Comparison of ENCODE assay signal across 20 mouse cellular contexts in genomic region chr1:171017468-171018158, GRCm38 (mm10). TPM values are rescaled to one million over a fixed set of nuclear protein-coding genes. Genes with fewer than 3 reads are reported as not detected.
DNase-seq lines count a peak whose midpoint lies in the region; ATAC-seq and TF ChIP-seq lines count a peak whose summit lies in the region.
"Had no signal": no experiment of that assay in that cellular context is flagged by ENCODE, and none has a peak within 500 bp of the region (broad histone marks: within the 10 kb centered on the region; RNA-seq: fewer than 3 reads in every experiment).

No protein-coding gene starts in this region.

- H3K27ac ChIP-seq in brown adipose tissue, adult 24 weeks (replicated peaks; ENCODE audit: low read depth, low read length): peak overlapping the region; percentile 55; the same call in 1 of the 2 replicates
- no peak overlapping the region for H3K27ac ChIP-seq in hindbrain, embryonic 12.5 days
- no peak overlapping the region for H3K27ac ChIP-seq in cerebellum, adult 2 months (ENCODE audit: insufficient read depth, low read length)
- H3K27ac ChIP-seq: embryonic facial prominence, embryonic 13.5 days; heart, embryonic 10.5 days; hindbrain, embryonic 14.5 days; intestine, embryonic 15.5 days had no signal

- no peak for TF ChIP-seq POLR2A in cerebellum, adult 2 months (IDR thresholded peaks at IDR 0.05; ENCODE audit: borderline replicate concordance, insufficient read depth, low read length)

- H3K9me3 ChIP-seq in megakaryocyte, embryonic 14.5 days: peaks cover 12% of the 10 kb centered on the region
- no peaks in the 10 kb centered on the region for H3K9me3 ChIP-seq in hindbrain, embryonic 12.5 days (replicated peaks)
- H3K9me3 ChIP-seq: embryonic facial prominence, embryonic 13.5 days; heart, embryonic 10.5 days; intestine, embryonic 15.5 days had no signal

- peaks cover 15% of the 10 kb centered on the region for H3K27me3 ChIP-seq in megakaryocyte, embryonic 14.5 days (replicated peaks)
- H3K27me3 ChIP-seq in hindbrain, embryonic 12.5 days: no peaks in the 10 kb centered on the region
- no peaks in the 10 kb centered on the region for H3K27me3 ChIP-seq in cerebellum, adult 2 months (ENCODE audit: control insufficient read depth, insufficient read depth, low read length)
- H3K27me3 ChIP-seq: embryonic facial prominence, embryonic 13.5 days; intestine, embryonic 15.5 days had no signal

- no peak for ATAC-seq in hindbrain, embryonic 12.5 days (ENCODE audit: low FRiP score)
- ATAC-seq: forebrain, embryonic 16.5 days; intestine, embryonic 15.5 days had no signal

- H3K4me3 ChIP-seq in brown adipose tissue, adult 24 weeks (ENCODE audit: insufficient read depth, low read depth, low read length): no peak overlapping the region
- H3K4me3 ChIP-seq in megakaryocyte, embryonic 14.5 days (replicated peaks): peak overlapping the region; percentile 44
- H3K4me3 ChIP-seq in hindbrain, embryonic 12.5 days: no peak overlapping the region
- H3K4me3 ChIP-seq in cerebellum, adult 2 months (replicated peaks; ENCODE audit: insufficient read depth, low read depth, low read length): no peak overlapping the region
- H3K4me3 ChIP-seq: embryonic facial prominence, embryonic 13.5 days; heart, embryonic 10.5 days; intestine, embryonic 15.5 days had no signal

- H3K9ac ChIP-seq in hindbrain, embryonic 12.5 days: no peak overlapping the region
- H3K9ac ChIP-seq: embryonic facial prominence, embryonic 13.5 days; hindbrain, embryonic 14.5 days; intestine, embryonic 15.5 days had no signal

- no peaks in the 10 kb centered on the region for H3K36me3 ChIP-seq in megakaryocyte, embryonic 14.5 days (replicated peaks; ENCODE audit: low read length)
- H3K36me3 ChIP-seq in hindbrain, embryonic 12.5 days: no peaks in the 10 kb centered on the region
- H3K36me3 ChIP-seq: embryonic facial prominence, embryonic 13.5 days; heart, embryonic 10.5 days; intestine, embryonic 15.5 days had no signal

- TF ChIP-seq CTCF in cerebellum, adult 2 months (IDR thresholded peaks at IDR 0.05; ENCODE audit: borderline replicate concordance, insufficient read depth, low read depth, low read length): no peak

- DNase-seq in lung, postnatal 4 days: peak; percentile 32 to 34
- DNase-seq in lung, adult 18-20 months: no peak
- no peak for DNase-seq in cerebellum, adult 2 months
- DNase-seq in gastrocnemius, postnatal 25 days: no peak
- DNase-seq: cerebellum, postnatal 10 days; heart, postnatal 10 days; kidney, adult 9 months; kidney, postnatal 36 days; left cerebral cortex, postnatal 4 days; midbrain, embryonic 14.5 days; retina, postnatal 1 day had no signal

- WGBS in hindbrain, embryonic 12.5 days: 54% methylated on average over 6 of the region's 6 CpGs
- WGBS in cerebellum, adult 2 months: 64% methylated on average over 6 of the region's 6 CpGs

- no peak overlapping the region for H3K4me2 ChIP-seq in hindbrain, embryonic 12.5 days (replicated peaks)
- H3K4me2 ChIP-seq: embryonic facial prominence, embryonic 13.5 days; hindbrain, embryonic 14.5 days; intestine, embryonic 15.5 days had no signal

- no peaks in the 10 kb centered on the region for H3K4me1 ChIP-seq in brown adipose tissue, adult 24 weeks (ENCODE audit: control insufficient read depth, insufficient read depth, insufficient read length, low read length)
- H3K4me1 ChIP-seq in megakaryocyte, embryonic 14.5 days: peaks cover 39% of the 10 kb centered on the region
- H3K4me1 ChIP-seq in hindbrain, embryonic 12.5 days: no peaks in the 10 kb centered on the region
- H3K4me1 ChIP-seq in cerebellum, adult 2 months (ENCODE audit: control insufficient read depth, insufficient read depth, low read length): no peaks in the 10 kb centered on the region
- H3K4me1 ChIP-seq: embryonic facial prominence, embryonic 13.5 days; heart, embryonic 10.5 days; intestine, embryonic 15.5 days had no signal

RNA-seq across cellular contexts. Expression of gene Fcgr4, which starts 1.1 kb away (rescaled TPM):
- polyA plus RNA-seq in brown adipose tissue, adult 24 weeks (2012; ENCODE audit: insufficient read depth, insufficient read length, missing spikeins): 2.2 and 3.9 TPM in 2 replicates
- 0.07 TPM in 1 of 2 replicates, not detected in the other for polyA plus RNA-seq in megakaryocyte, embryonic 14.5 days (2012; ENCODE audit: insufficient read depth, low replicate concordance)
- 0.25 and 0.45 TPM in 2 replicates for polyA plus RNA-seq in hindbrain, embryonic 12.5 days (2016; fragmentation: Nextera tagmentation; extraction: Ambion mirVana)
- polyA plus RNA-seq in cerebellum, adult 2 months (2012; rRNA removed): 0.18 and 0.22 TPM in 2 replicates
- total RNA-seq in gastrocnemius, postnatal 25 days (2021): not detected
- total RNA-seq: heart, postnatal 10 days; left cerebral cortex, adult 18-20 months; left cerebral cortex, postnatal 4 days had no signal

RNA-seq across cellular contexts. Expression of gene Fcgr2b, which starts 41.3 kb away (rescaled TPM):
- polyA plus RNA-seq in brown adipose tissue, adult 24 weeks (2012; ENCODE audit: insufficient read depth, insufficient read length, missing spikeins): 11.0 and 11.9 TPM in 2 replicates
- 17.6 TPM in 1 of 2 replicates, not detected in the other for polyA plus RNA-seq in megakaryocyte, embryonic 14.5 days (2012; ENCODE audit: insufficient read depth, low replicate concordance)
- polyA plus RNA-seq in hindbrain, embryonic 12.5 days (2016; fragmentation: Nextera tagmentation; extraction: Ambion mirVana): 0.43 and 0.49 TPM in 2 replicates
- polyA plus RNA-seq in cerebellum, adult 2 months (2012; rRNA removed): 2.0 and 2.4 TPM in 2 replicates
- total RNA-seq in gastrocnemius, postnatal 25 days (2021): 1 to 10 TPM; 1.9 to 2.8 TPM
- polyA plus RNA-seq: heart, embryonic 10.5 days had no signal

RNA-seq across cellular contexts. Expression of gene Fcgr3, which starts 47.1 kb away (rescaled TPM):
- 15.9 and 17.1 TPM in 2 replicates for polyA plus RNA-seq in brown adipose tissue, adult 24 weeks (2012; ENCODE audit: insufficient read depth, insufficient read length, missing spikeins)
- 9.2 TPM in 1 of 2 replicates, not detected in the other for polyA plus RNA-seq in megakaryocyte, embryonic 14.5 days (2012; ENCODE audit: insufficient read depth, low replicate concordance)
- 7.2 and 9.1 TPM in 2 replicates for polyA plus RNA-seq in hindbrain, embryonic 12.5 days (2016; fragmentation: Nextera tagmentation; extraction: Ambion mirVana)
- 5.2 and 6.0 TPM in 2 replicates for polyA plus RNA-seq in cerebellum, adult 2 months (2012; rRNA removed)
- 1 to 10 TPM; 3.7 to 4.6 TPM for total RNA-seq in gastrocnemius, postnatal 25 days (2021)

Comparison
In these comparisons a context has a peak if more than half of its experiments do, and no peak if none do; other contexts are left out.
1. DNase-seq: peak in lung, postnatal 4 days (2 of 2); none in lung, adult 18-20 months (0 of 2), cerebellum, adult 2 months (0 of 2) and gastrocnemius, postnatal 25 days (single experiment).